Comparison of ENCODE assay signal across 8 mouse cellular contexts in genomic region chr7:110920331-110921261, GRCm38 (mm10). TPM values are rescaled to one million over a fixed set of nuclear protein-coding genes. Genes with fewer than 3 reads are reported as not detected.
A peak's percentile ranks its signal among the peaks of the same experiment; 100 is the strongest.
DNase-seq lines count a peak whose midpoint lies in the region; ATAC-seq and TF ChIP-seq lines count a peak whose summit lies in the region.

No protein-coding gene starts in this region.

- peak overlapping the region; percentile 50 for H3K27ac ChIP-seq in hindbrain, embryonic 10.5 days
- no peak overlapping the region for H3K27ac ChIP-seq in hindbrain, embryonic 16.5 days (ENCODE audit: low read depth, low read length)
- H3K27ac ChIP-seq in heart, adult 2 months = peak overlapping the region; percentile 0; the same call in 1 of the 2 replicates
- H3K27ac ChIP-seq in lung, embryonic 14.5 days (ENCODE audit: low read depth) = peak overlapping the region; percentile 15; the same call in 1 of the 2 replicates
- H3K27ac ChIP-seq in left cerebral cortex, adult 2 months = no peak overlapping the region

- no peaks in the 10 kb centered on the region for H3K9me3 ChIP-seq in hindbrain, embryonic 10.5 days
- no peaks in the 10 kb centered on the region for H3K9me3 ChIP-seq in hindbrain, embryonic 16.5 days (ENCODE audit: control insufficient read depth, low read length)
- H3K9me3 ChIP-seq in lung, embryonic 14.5 days (ENCODE audit: low read depth, low read length) = no peaks in the 10 kb centered on the region

- no peak overlapping the region; the same call in 1 of the 2 replicates for H3K9ac ChIP-seq in hindbrain, embryonic 16.5 days (ENCODE audit: low read depth, low read length)
- H3K9ac ChIP-seq in heart, adult 2 months (ENCODE audit: low read depth, low read length) = no peak overlapping the region
- no peak overlapping the region for H3K9ac ChIP-seq in lung, embryonic 14.5 days

- TF ChIP-seq CTCF in heart, adult 2 months (IDR thresholded peaks at IDR 0.05) = no peak
- no peak for TF ChIP-seq CTCF in lung, embryonic 14.5 days (IDR thresholded peaks at IDR 0.05; ENCODE audit: low read depth)
- no peak for TF ChIP-seq CTCF in left cerebral cortex, adult 2 months (IDR thresholded peaks at IDR 0.05)

- 85% methylated on average over 19 of the region's 19 CpGs for WGBS in hindbrain, embryonic 10.5 days
- WGBS in hindbrain, embryonic 16.5 days = 78% methylated on average over 19 of the region's 19 CpGs
- 46% methylated on average over 19 of the region's 19 CpGs for WGBS in heart, adult 2 months
- WGBS in lung, embryonic 14.5 days = 54% methylated on average over 19 of the region's 19 CpGs

- 0 out of 2 replicates have a peak, but pooled peaks have one; percentile 20 for TF ChIP-seq POLR2A in heart, adult 2 months (IDR thresholded peaks at IDR 0.05; ENCODE audit: insufficient read depth, low read depth, low read length)

- H3K4me3 ChIP-seq in hindbrain, embryonic 10.5 days = no peak overlapping the region
- no peak overlapping the region for H3K4me3 ChIP-seq in hindbrain, embryonic 16.5 days (ENCODE audit: low read length)
- H3K4me3 ChIP-seq in heart, adult 2 months = no peak overlapping the region
- no peak overlapping the region for H3K4me3 ChIP-seq in lung, embryonic 14.5 days (ENCODE audit: low read depth, low read length)
- no peak overlapping the region for H3K4me3 ChIP-seq in left cerebral cortex, adult 2 months

- DNase-seq in hindbrain, embryonic 10.5 days (ENCODE audit: low spot score) = no peak
- peak; percentile 41 to 64 for DNase-seq in heart, adult 2 months
- DNase-seq in lung, embryonic 14.5 days = no peak
- DNase-seq in spleen, postnatal 36 days (ENCODE audit: low spot score in 2 of 2) = peak; percentile 70 to 74
- no peak for DNase-seq in left cerebral cortex, adult 2 months (ENCODE audit: extremely low spot score in 1 of 2, low spot score in 2 of 2)
- no peak for DNase-seq in urinary bladder, postnatal 14 days (ENCODE audit: low spot score)
- DNase-seq in gastrocnemius, postnatal 14 days = no peak

- H3K4me2 ChIP-seq in hindbrain, embryonic 16.5 days (ENCODE audit: low read length) = no peak overlapping the region
- no peak overlapping the region for H3K4me2 ChIP-seq in lung, embryonic 14.5 days

- no peaks in the 10 kb centered on the region for H3K27me3 ChIP-seq in hindbrain, embryonic 10.5 days (ENCODE audit: insufficient read depth, poor library complexity, severe bottlenecking)
- no peaks in the 10 kb centered on the region for H3K27me3 ChIP-seq in hindbrain, embryonic 16.5 days (replicated peaks; ENCODE audit: control insufficient read depth, insufficient read depth, low read length)
- H3K27me3 ChIP-seq in heart, adult 2 months (ENCODE audit: control insufficient read depth, insufficient read depth, low read length) = no peaks in the 10 kb centered on the region
- H3K27me3 ChIP-seq in lung, embryonic 14.5 days (ENCODE audit: insufficient read depth, low read length) = no peaks in the 10 kb centered on the region

- H3K36me3 ChIP-seq in hindbrain, embryonic 10.5 days = no peaks in the 10 kb centered on the region
- H3K36me3 ChIP-seq in hindbrain, embryonic 16.5 days (ENCODE audit: control insufficient read depth, insufficient read depth, low read length) = no peaks in the 10 kb centered on the region
- no peaks in the 10 kb centered on the region for H3K36me3 ChIP-seq in heart, adult 2 months (ENCODE audit: control insufficient read depth, insufficient read depth, low read length)
- peaks cover 7% of the 10 kb centered on the region; the same call in 1 of the 2 replicates for H3K36me3 ChIP-seq in lung, embryonic 14.5 days (ENCODE audit: insufficient read depth)

- intact Hi-C loops in heart, adult 2 months (cut with DNase I) = no loop called here
- intact Hi-C loops in left cerebral cortex, adult 2 months (cut with DNase I) = loop anchor here (5.0 kb wide), 1 partner anchor 33 kb away; no protein-coding TSS in a partner anchor
- intact Hi-C loops in gastrocnemius, postnatal 14 days (cut with DNase I; ENCODE audit: low total_unique reads) = no loop called here

- H3K4me1 ChIP-seq in hindbrain, embryonic 10.5 days (replicated peaks) = no peaks in the 10 kb centered on the region; the same call in 1 of the 2 replicates
- H3K4me1 ChIP-seq in hindbrain, embryonic 16.5 days (ENCODE audit: control insufficient read depth, insufficient read depth, low read depth, low read length) = no peaks in the 10 kb centered on the region
- peaks cover 2% of the 10 kb centered on the region for H3K4me1 ChIP-seq in heart, adult 2 months (ENCODE audit: control insufficient read depth, insufficient read depth, low read length)
- H3K4me1 ChIP-seq in lung, embryonic 14.5 days (ENCODE audit: insufficient read depth) = no peaks in the 10 kb centered on the region

- ATAC-seq in hindbrain, embryonic 16.5 days = no peak
- peak; percentile 59 for ATAC-seq in lung, embryonic 14.5 days (ENCODE audit: insufficient read depth)

- H3K79me2 ChIP-seq in heart, adult 2 months (replicated peaks; ENCODE audit: control insufficient read depth, insufficient read depth, low read length) = no peaks in the 10 kb centered on the region

- no peak for TF ChIP-seq EP300 in heart, adult 2 months (IDR thresholded peaks at IDR 0.05; ENCODE audit: insufficient read depth, low read depth, low read length)

RNA-seq across cellular contexts. Expression of gene Lyve1, which starts 57.6 kb away (rescaled TPM):
- 0.73 and 1.7 TPM in 2 replicates for polyA plus RNA-seq in hindbrain, embryonic 10.5 days (2016; fragmentation: Nextera tagmentation; extraction: Ambion mirVana)
- polyA plus RNA-seq in hindbrain, embryonic 16.5 days (2015; fragmentation: Nextera tagmentation; extraction: Ambion mirVana) = 5.6 and 6.6 TPM in 2 replicates
- 10 to 100 TPM; 28.0 to 31.0 TPM for total RNA-seq in heart, adult 2 months (2021)
- polyA plus RNA-seq in heart, adult 2 months (2012; rRNA removed) = 17.4 and 28.8 TPM in 2 replicates
- polyA plus RNA-seq in lung, embryonic 14.5 days (2014; fragmentation: Nextera tagmentation; extraction: Ambion mirVana) = 33.8 and 37.6 TPM in 2 replicates
- 1 to 10 TPM; 2.0 to 3.4 TPM for total RNA-seq in left cerebral cortex, adult 2 months (2021)
- total RNA-seq in gastrocnemius, postnatal 14 days (2021) = 10 to 100 TPM; 10.4 to 11.9 TPM

Comparison
In these comparisons a context has a peak if more than half of its experiments do, and no peak if none do; other contexts are left out.
1. H3K27ac ChIP-seq: peak in hindbrain, embryonic 10.5 days (single experiment), heart, adult 2 months (single experiment) and lung, embryonic 14.5 days (single experiment); none in hindbrain, embryonic 16.5 days (single experiment) and left cerebral cortex, adult 2 months (single experiment).
2. DNase-seq: peak in heart, adult 2 months (2 of 2) and spleen, postnatal 36 days (2 of 2); none in hindbrain, embryonic 10.5 days (single experiment), lung, embryonic 14.5 days (single experiment), left cerebral cortex, adult 2 months (0 of 2), urinary bladder, postnatal 14 days (single experiment) and gastrocnemius, postnatal 14 days (single experiment).